Mouse (Mus musculus): ENCODE measurements around the gene Gm38392.

GRCm38 (mm10) chr3:88239446-88239845, 47.6 kb downstream of the Gm38392 start:
- TF ChIP-seq CTCF (IDR thresholded peaks at IDR 0.05; ENCODE audit: borderline replicate concordance, insufficient read depth, low read length), result no peak
- no peak for TF ChIP-seq POLR2A (IDR thresholded peaks at IDR 0.05; ENCODE audit: low read depth, low read length)
